Mouse (Mus musculus) intestine, embryonic 14.5 days (tissue): ENCODE results near the gene Ankfn1. TPM values are rescaled to one million over a fixed set of nuclear protein-coding genes. Genes with fewer than 3 reads are reported as not detected.

ENCODE experiments used
- ATAC-seq: fragments of 200-750 bp; cut with Nextera tagmentation; replicated peaks from 2 replicates; pipeline ENCODE4 v1.8.0; 2017; ENCODE audit warnings: low read depth, moderate number of reproducible peaks, moderate TSS enrichment, moderate library complexity; ENCODE audit not compliant: low FRiP score, low TSS enrichment
- DNase-seq: peaks from one replicate; pipeline ENCODE4 v3.0.0-alpha.2; 2018; ENCODE audit warnings: low spot score
- H3K27ac ChIP-seq: fragments of 300-500 bp; sonication (generic); 2 replicates; pipeline ENCODE4 v1.5.1; 2014; ENCODE audit warnings: low read depth, mild to moderate bottlenecking, control low read depth
- H3K27me3 ChIP-seq: fragments of 300-500 bp; sonication (generic); replicated peaks from 2 replicates; pipeline ENCODE4 v1.6.1; 2014; ENCODE audit warnings: low read length, control low read depth; ENCODE audit not compliant: control insufficient read depth, insufficient read depth
- H3K36me3 ChIP-seq: fragments of 300-500 bp; sonication (generic); 2 replicates; pipeline ENCODE4 v1.6.1; 2014; ENCODE audit warnings: low read length, control low read depth; ENCODE audit not compliant: control insufficient read depth, insufficient read depth
- H3K4me1 ChIP-seq: fragments of 300-500 bp; sonication (generic); replicated peaks from 2 replicates; pipeline ENCODE4 v1.6.1; 2014; ENCODE audit warnings: low read length, control low read depth, mixed read lengths; ENCODE audit not compliant: control insufficient read depth, insufficient read depth
- H3K4me2 ChIP-seq: fragments of 300-500 bp; sonication (generic); 2 replicates; pipeline ENCODE4 v1.6.1; 2014; ENCODE audit warnings: low read length
- H3K4me3 ChIP-seq: fragments of 300-500 bp; sonication (generic); 2 replicates; pipeline ENCODE4 v1.5.1; 2014; ENCODE audit warnings: low read depth, low read length, control low read depth, mixed read lengths
- H3K9ac ChIP-seq: fragments of 300-500 bp; sonication (generic); 2 replicates; pipeline ENCODE4 v1.6.1; 2014; ENCODE audit warnings: mild to moderate bottlenecking, low read length
- H3K9me3 ChIP-seq: fragments of 300-500 bp; sonication (generic); 2 replicates; pipeline ENCODE4 v1.6.1; 2016; ENCODE audit warnings: low read length, control low read depth; ENCODE audit not compliant: control insufficient read depth
- WGBS: fragments of 180-500 bp; shearing (Covaris S2); extraction: QIAGEN DNeasy Blood & Tissue Kit; methylation state at CpG from one replicate; pipeline ENCODE4 v1.1.7; 2014; 5-methylcytosine and 5-hydroxymethylcytosine counted together
- polyA plus RNA-seq: library from polyadenylated mRNA; unstranded; fragments of >200 nt; fragmentation: Nextera tagmentation; extraction: Ambion mirVana; gene quantifications from 2 replicates; pipeline ENCODE4 v1.2.1, GENCODE M21; 2014

Ankfn1 gene
- polyA plus RNA-seq, 1 experiment from 2014 or later: 0.30 TPM

- no peak overlapping the region for H3K4me2 ChIP-seq
- no peak overlapping the region for H3K4me3 ChIP-seq
- no peaks in the 10 kb centered on the region for H3K9me3 ChIP-seq
- no peaks in the 10 kb centered on the region for H3K4me1 ChIP-seq
- WGBS: 66% methylated on average over 2 of the region's 2 CpGs
- no peak overlapping the region for H3K9ac ChIP-seq
- H3K27ac ChIP-seq: no peak overlapping the region
- no peaks in the 10 kb centered on the region for H3K27me3 ChIP-seq
- ATAC-seq (no peak), DNase-seq (no peak)
- H3K36me3 ChIP-seq: no peaks in the 10 kb centered on the region
Observed at GRCm38 (mm10) chr11:89500961-89501360, 276.5 kb downstream of the Ankfn1 start.

- Histone ChIP-seq H3K27me3 (no peaks in the 10 kb centered on the region), H3K4me2 (no peak overlapping the region), H3K4me1 (0 out of 2 replicates have a peak, but pooled peaks cover 2% of the 10 kb centered on the region), H3K36me3 (no peaks in the 10 kb centered on the region), H3K27ac (no peak overlapping the region), H3K4me3 (no peak overlapping the region), H3K9me3 (no peaks in the 10 kb centered on the region), H3K9ac (no peak overlapping the region)
- WGBS: 56% methylated on average over 6 of the region's 6 CpGs
- DNase-seq (no peak), ATAC-seq (no peak)
Observed at GRCm38 (mm10) chr11:89481084-89481483, 296.4 kb downstream of the Ankfn1 start.

- Histone ChIP-seq H3K9me3 (no peaks in the 10 kb centered on the region), H3K4me2 (no peak overlapping the region), H3K27me3 (no peaks in the 10 kb centered on the region), H3K36me3 (no peaks in the 10 kb centered on the region), H3K4me3 (no peak overlapping the region), H3K27ac (no peak overlapping the region), H3K4me1 (0 out of 2 replicates have a peak, but pooled peaks cover 9% of the 10 kb centered on the region), H3K9ac (no peak overlapping the region)
- 42% methylated on average over 5 of the region's 5 CpGs for WGBS
- DNase-seq (no peak), ATAC-seq (no peak)
Observed at GRCm38 (mm10) chr11:89476927-89477326, 300.5 kb downstream of the Ankfn1 start.

GRCm38 (mm10) chr11:89476047-89476446 is 301.4 kb downstream of the Ankfn1 start:
- Histone ChIP-seq H3K9me3 (no peaks in the 10 kb centered on the region), H3K4me2 (no peak overlapping the region), H3K4me1 (0 out of 2 replicates have a peak, but pooled peaks cover 9% of the 10 kb centered on the region), H3K9ac (no peak overlapping the region), H3K36me3 (no peaks in the 10 kb centered on the region), H3K27ac (no peak overlapping the region), H3K27me3 (no peaks in the 10 kb centered on the region), H3K4me3 (no peak overlapping the region)
- WGBS: 45% methylated on average over 4 of the region's 4 CpGs
- ATAC-seq (no peak), DNase-seq (no peak)

GRCm38 (mm10) chr11:89472871-89473270 is 304.6 kb downstream of the Ankfn1 start:
- Histone ChIP-seq H3K36me3 (no peaks in the 10 kb centered on the region), H3K9me3 (no peaks in the 10 kb centered on the region), H3K27ac (no peak overlapping the region), H3K4me2 (no peak overlapping the region), H3K4me3 (no peak overlapping the region), H3K27me3 (no peaks in the 10 kb centered on the region), H3K9ac (no peak overlapping the region), H3K4me1 (0 out of 2 replicates have a peak, but pooled peaks cover 9% of the 10 kb centered on the region)
- WGBS: 89% methylated on average over 4 of the region's 4 CpGs
- DNase-seq: no peak
- ATAC-seq: no peak

- 97% methylated on average over 4 of the region's 4 CpGs for WGBS
- no peaks in the 10 kb centered on the region for H3K4me1 ChIP-seq
- H3K27me3 ChIP-seq: no peaks in the 10 kb centered on the region
- no peak for ATAC-seq
- no peaks in the 10 kb centered on the region for H3K9me3 ChIP-seq
- no peak overlapping the region for H3K4me2 ChIP-seq
- no peaks in the 10 kb centered on the region for H3K36me3 ChIP-seq
- H3K27ac ChIP-seq: no peak overlapping the region
- no peak overlapping the region for H3K4me3 ChIP-seq
- no peak overlapping the region for H3K9ac ChIP-seq
- no peak for DNase-seq
Observed at GRCm38 (mm10) chr11:89465381-89465780, 312.1 kb downstream of the Ankfn1 start.

GRCm38 (mm10) chr11:89462216-89462615 is 315.2 kb downstream of the Ankfn1 start:
- H3K4me1 ChIP-seq: no peaks in the 10 kb centered on the region
- no peaks in the 10 kb centered on the region for H3K27me3 ChIP-seq
- no peak for ATAC-seq
- no peak overlapping the region for H3K9ac ChIP-seq
- no peak overlapping the region for H3K4me2 ChIP-seq
- H3K36me3 ChIP-seq: no peaks in the 10 kb centered on the region
- no peak for DNase-seq
- no peak overlapping the region for H3K4me3 ChIP-seq
- 88% methylated on average over 10 of the region's 10 CpGs for WGBS
- no peaks in the 10 kb centered on the region for H3K9me3 ChIP-seq
- H3K27ac ChIP-seq: no peak overlapping the region

- Histone ChIP-seq H3K9me3 (no peaks in the 10 kb centered on the region), H3K27me3 (no peaks in the 10 kb centered on the region), H3K9ac (no peak overlapping the region), H3K4me1 (no peaks in the 10 kb centered on the region), H3K4me3 (no peak overlapping the region), H3K4me2 (no peak overlapping the region), H3K27ac (no peak overlapping the region), H3K36me3 (no peaks in the 10 kb centered on the region)
- no peak for ATAC-seq
- 92% methylated on average over 6 of the region's 6 CpGs for WGBS
- no peak for DNase-seq
Observed at GRCm38 (mm10) chr11:89459437-89459836, 318.0 kb downstream of the Ankfn1 start.

GRCm38 (mm10) chr11:89455647-89456231 is 321.7 kb downstream of the Ankfn1 start:
- no peak for ATAC-seq
- 42% methylated on average over 5 of the region's 5 CpGs for WGBS

More at GRCm38 (mm10) chr11:89455647-89456231, 321.7 kb downstream of the Ankfn1 start:
- DNase-seq: no peak
- H3K27ac ChIP-seq: no peak overlapping the region
- H3K4me1 ChIP-seq: no peaks in the 10 kb centered on the region
- no peak overlapping the region for H3K4me3 ChIP-seq
- H3K4me2 ChIP-seq: no peak overlapping the region
- no peaks in the 10 kb centered on the region for H3K27me3 ChIP-seq
- H3K9ac ChIP-seq: no peak overlapping the region
- H3K9me3 ChIP-seq: no peaks in the 10 kb centered on the region
- no peaks in the 10 kb centered on the region for H3K36me3 ChIP-seq
